Mouse (Mus musculus): ENCODE measurements around the gene Mtus2. TPM values are rescaled to one million over a fixed set of nuclear protein-coding genes. Genes with fewer than 3 reads are reported as not detected.
"Not testable (repeated sequence)": the region's sequence is repeated elsewhere in the genome, so short reads cannot be mapped to it uniquely, and the experiment has no call there.

Gene Mtus2
- 2.8 and 6.4 TPM in 2 replicates for polyA plus RNA-seq (2015; fragmentation: Nextera tagmentation; extraction: Ambion mirVana)

DNA sequence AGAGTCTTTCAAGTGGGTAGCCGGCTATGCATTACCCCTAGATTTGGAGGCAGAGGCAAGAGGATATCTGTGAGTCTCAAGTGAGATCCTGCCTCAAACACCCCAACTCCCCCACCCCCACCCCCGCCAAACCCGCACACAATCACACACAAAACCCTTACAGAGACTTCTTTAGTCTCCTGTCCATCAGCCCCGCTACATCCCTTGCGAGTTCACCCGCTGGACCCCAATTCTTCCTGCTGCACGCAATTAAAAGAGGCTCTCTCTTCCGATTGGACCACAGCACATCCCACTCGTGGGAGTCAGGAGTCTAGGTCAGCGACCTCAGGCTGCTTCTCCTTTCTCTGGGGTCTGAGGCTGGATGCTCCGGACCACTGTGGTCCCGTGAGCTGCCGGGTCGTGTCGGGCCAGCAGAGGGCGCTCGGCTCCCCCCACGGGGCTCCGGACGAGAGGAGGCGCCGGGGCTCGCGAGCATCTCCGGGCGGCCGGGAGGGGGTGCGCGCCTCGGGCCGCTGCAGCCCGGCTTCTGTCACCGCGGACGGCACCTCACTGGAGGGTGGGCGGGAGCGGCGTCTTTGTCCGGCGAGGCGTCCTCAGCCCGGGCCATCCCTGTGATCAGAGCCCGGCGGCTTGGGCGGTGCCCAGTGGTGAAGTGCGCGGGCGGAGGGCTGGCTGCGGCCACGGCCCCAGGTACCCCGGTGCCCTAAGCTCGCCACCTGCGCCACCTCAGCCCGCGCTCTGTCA is at the start of gene Mtus2:
Gene Mtus2, plus strand, starts transcription at position 500 of the 744 bp plus-strand sequence.
- peak; percentile 55 for DNase-seq (ENCODE audit: low spot score)

DNA sequence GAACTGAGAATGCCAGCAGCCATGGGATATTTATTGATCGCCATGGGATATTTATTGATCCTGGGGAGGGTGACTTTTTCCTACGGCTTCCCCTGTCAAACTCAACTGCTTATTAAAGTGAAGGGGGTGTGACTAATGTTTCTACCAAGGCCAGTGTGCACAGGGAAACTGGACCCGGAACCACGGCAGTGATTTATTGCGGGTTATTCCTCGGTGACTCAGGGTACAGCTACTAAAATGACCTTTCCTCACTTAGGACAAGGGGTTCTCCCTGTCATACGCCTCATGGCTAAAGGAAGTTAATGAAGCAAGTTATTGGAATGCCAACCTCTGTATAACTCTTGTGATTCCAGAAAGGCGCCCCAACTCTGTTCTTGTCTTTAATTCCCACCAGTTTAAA is 49.3 kb upstream of the Mtus2 start:
- DNase-seq (ENCODE audit: low spot score): no peak

- DNase-seq (ENCODE audit: low spot score): no peak
Measured at GRCm38 (mm10) chr5:147910807-147911509, 46.2 kb upstream of the Mtus2 start.

DNA sequence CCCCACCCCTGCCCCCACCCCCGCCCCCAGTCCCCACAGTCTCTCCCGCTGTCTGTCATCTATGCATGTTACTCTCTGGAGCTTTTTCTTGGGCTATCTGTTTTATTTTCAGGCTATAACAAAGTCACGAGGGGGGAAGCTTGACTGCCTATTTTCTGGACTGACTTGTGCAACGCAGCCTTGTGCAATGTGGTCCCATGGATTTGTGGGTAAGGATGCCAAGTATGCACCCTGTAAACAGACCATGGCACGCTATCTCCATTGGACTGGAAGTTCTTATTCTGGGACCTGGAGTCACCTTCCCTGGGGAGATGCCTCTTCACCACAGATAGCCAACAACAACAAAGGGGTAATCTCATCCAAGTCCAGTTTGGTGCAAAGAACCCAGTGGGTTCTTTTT is 45.4 kb upstream of the Mtus2 start:
- DNase-seq (ENCODE audit: low spot score): no peak

GRCm38 (mm10) chr5:147913241-147913842 is 43.8 kb upstream of the Mtus2 start:
- DNase-seq (ENCODE audit: low spot score): no peak

DNA sequence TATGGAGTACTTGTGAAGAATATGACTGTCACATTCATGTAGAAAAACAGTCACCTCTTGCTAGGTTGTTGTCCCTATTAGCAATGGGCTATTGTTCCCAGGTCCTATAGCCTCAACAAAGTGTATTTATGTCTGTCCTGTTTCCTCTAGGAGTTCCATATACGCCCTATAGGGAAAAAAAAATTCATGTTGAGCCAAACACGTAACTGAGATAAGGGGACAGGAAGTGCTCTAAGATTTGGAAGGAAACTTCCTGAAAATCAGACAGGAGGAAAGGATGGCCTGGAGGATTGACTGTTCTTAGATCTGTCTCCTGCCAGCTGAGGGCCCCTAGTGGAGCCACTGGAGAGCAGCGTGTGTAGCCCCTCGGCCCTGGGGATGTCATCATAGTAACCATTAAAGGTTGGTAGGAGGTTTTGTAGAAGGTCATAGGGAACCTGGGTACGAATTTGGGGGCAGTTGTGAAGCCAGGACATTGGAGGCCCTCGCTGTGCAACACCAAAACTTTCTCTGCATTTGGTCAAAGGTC is 42.0 kb upstream of the Mtus2 start:
- DNase-seq (ENCODE audit: low spot score): no peak

- DNase-seq (ENCODE audit: low spot score): no peak
Measured at GRCm38 (mm10) chr5:147916171-147916570, 40.9 kb upstream of the Mtus2 start.

DNA sequence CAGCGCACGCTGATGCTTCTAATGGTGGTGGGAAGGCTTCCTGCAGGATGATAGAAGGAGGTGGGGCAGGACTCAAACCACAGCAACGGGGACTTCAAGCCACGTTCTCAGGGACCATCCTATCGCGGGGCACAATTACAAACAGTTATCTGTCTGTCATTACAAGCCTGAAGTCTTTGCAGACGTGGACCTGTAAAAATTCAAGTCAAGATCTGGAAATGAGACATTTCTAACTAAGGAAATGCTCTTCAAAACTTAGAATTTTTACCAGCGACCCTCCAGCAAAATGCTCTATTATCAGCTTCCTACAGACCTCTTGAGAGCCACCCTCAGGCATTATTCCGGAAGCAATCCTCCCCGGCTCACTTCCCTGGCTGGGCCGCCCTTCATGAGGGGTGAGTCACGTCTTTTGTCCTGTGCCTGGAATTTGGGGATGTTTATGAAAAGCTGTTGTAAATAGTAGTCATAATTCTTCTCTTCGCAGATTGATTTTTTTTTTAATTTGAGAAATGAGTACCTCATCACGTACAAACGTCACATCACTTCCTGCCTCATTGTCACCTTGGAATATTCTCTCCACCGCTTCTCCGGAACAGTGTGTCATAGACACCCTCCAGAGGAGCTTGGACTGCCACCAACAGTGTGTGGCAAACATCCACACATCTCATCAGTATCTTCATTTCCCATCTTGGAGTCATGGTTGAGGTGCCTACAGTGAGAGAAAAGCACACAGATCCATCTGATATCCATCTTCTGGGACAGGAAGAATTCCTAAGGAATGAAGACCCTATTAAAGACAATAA is 38.9 kb upstream of the Mtus2 start:
- no peak for DNase-seq (ENCODE audit: low spot score)

DNA sequence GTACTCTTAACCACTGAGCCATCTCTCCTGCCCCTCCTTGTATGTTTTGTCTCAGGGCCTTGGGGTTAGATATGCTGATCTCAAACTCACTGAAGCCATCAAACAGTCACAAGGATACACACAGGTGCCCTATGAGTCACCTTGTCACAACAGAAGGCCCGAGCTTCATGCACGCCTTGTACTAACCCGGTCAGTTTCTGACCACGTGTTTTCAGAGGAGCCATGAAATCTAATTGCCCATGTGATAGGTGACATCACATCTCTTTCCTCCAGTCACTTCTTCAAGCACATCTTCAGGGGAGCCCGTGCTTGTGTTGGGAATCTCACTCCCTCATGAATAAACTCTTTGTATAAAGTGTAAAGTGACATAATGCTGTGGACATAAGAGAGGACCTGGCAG is 32.5 kb upstream of the Mtus2 start:
- DNase-seq (ENCODE audit: low spot score): no peak

GRCm38 (mm10) chr5:147925935-147926604 is 31.1 kb upstream of the Mtus2 start:
- DNase-seq (ENCODE audit: low spot score): peak; percentile 32

GRCm38 (mm10) chr5:147928668-147929497 is 28.2 kb upstream of the Mtus2 start:
- DNase-seq (ENCODE audit: low spot score): no peak

- no peak for DNase-seq (ENCODE audit: low spot score)
Measured at GRCm38 (mm10) chr5:147935096-147935495, 22.0 kb upstream of the Mtus2 start.

- no peak for DNase-seq (ENCODE audit: low spot score)
Measured at GRCm38 (mm10) chr5:147939226-147939625, 17.9 kb upstream of the Mtus2 start.

- peak; percentile 29 for DNase-seq (ENCODE audit: low spot score)
Measured at GRCm38 (mm10) chr5:147945000-147945666, 12.0 kb upstream of the Mtus2 start.

- no peak for DNase-seq (ENCODE audit: low spot score)
Measured at GRCm38 (mm10) chr5:147949881-147950280, 7.2 kb upstream of the Mtus2 start.

DNA sequence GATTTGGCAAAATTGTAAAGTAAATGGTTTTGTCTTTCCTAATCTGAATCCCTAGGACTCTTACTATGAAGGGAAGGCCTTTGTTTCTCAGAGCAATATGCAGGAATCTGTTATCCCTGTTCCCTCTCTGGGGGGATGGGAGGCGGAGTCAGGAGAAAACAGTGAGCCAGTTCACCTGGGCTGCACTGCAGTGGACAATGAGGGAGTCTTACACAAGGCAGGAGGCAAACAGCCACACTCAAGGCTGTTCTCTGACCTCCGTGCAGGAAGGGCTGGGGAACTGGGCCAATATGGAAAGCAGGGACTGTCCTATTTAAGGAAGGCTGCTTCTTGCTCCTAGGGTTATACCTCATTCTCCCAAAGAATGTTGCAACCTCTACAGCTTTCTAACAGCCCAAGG is 5.4 kb upstream of the Mtus2 start:
- DNase-seq (ENCODE audit: low spot score): no peak

DNA sequence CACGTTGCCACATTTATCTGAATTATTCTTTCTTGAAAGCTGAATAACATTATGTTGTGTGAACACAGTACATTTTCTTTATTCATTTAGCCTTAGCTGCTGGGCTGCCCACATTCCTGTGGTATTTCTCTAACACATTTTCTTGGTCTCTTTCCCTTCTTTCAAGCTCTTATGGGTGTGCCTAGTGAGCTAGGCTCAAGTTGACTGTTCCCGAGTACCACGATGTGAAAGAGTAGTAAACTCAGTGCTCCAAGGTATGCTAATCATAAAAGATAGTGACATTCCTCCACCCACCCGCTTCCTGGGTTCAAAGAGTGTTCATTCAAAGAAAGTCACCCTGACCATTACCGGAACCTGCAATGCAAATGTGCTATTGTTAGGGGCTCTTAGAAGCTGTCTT is 3.9 kb upstream of the Mtus2 start:
- DNase-seq (ENCODE audit: low spot score): not testable (repeated sequence)

GRCm38 (mm10) chr5:147955671-147956070 is 1.4 kb upstream of the Mtus2 start:
- no peak for DNase-seq (ENCODE audit: low spot score)

DNA sequence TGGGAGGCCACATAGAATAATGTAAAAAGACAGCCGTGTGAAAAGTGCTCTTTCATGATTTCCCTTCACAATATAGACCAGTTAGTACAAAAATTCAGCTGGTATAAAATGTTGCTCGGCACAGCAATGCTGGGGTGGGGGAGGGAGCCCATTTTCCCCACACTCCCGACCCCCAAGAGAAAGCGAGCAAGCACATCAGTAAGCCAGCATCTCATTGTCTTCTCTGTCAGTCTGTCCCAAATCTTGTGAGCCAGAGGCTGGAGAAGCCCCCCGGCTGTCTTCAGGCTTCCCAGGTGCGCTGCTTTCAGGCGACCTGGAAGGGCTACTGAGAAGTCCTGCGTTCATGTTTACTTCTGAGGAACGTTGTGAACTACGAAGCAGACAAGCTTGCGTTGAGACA is 699 bp upstream of the Mtus2 start:
- DNase-seq (ENCODE audit: low spot score): no peak

Measured in thymus, postnatal 0 days (tissue).